Mouse (Mus musculus): ENCODE results near the gene Psmc6. TPM values are rescaled to one million over a fixed set of nuclear protein-coding genes. Genes with fewer than 3 reads are reported as not detected.

Gene Psmc6
- polyA plus RNA-seq (2015; fragmentation: Illumina TruSeq; extraction: RNeasy Lipid Tissue Mini Kit (QIAGEN cat#74804); ENCODE audit: insufficient read depth, low replicate concordance) = 154 TPM

GRCm38 (mm10) chr14:45329589-45330181 is at the start of gene Psmc6:
TSS of gene Psmc6 (plus strand) at chr14:45329788.

DNA sequence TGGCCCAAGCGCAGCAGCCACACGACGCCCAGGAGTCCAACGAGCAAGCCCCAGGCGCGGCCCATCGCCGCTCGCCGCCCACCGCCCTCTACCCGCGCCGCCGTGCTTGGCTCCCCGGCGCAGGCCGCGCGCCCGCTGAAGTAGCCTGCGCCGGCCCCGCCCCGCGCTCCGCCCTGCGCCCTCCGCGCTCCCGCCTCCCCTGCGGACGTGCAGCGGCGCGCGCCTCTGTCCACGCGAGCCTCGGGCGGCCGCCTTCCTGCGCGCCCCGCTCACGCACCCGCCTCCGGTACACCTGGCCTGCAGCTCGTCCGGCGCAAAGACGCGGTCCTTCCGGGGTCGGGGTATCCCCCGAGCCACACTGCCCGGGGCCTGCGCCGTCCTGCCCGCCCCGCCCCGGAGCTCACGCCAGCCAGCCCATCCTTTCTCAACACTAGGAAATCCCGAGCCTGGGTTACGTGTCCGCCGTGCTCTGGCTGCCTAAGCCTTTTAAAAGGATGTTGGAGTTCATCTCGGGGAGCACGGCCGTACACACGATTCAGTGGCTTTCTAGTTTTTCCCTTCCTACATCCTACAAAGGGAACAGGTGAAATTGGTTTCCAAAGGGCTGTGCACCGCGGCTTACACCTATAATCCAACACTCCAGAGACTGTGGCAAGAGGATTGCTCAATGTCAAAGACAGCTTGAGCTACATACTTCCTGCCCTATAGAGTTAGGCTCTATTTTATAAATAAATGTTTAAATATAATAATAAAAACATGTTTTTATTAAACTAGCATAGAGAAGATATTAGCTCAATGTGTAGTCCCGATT is 11.0 kb upstream of the Psmc6 start, which contains the start of gene Ero1l:
Gene Ero1l, minus strand, starts transcription at position 346 of the 811 bp plus-strand sequence.

DNA sequence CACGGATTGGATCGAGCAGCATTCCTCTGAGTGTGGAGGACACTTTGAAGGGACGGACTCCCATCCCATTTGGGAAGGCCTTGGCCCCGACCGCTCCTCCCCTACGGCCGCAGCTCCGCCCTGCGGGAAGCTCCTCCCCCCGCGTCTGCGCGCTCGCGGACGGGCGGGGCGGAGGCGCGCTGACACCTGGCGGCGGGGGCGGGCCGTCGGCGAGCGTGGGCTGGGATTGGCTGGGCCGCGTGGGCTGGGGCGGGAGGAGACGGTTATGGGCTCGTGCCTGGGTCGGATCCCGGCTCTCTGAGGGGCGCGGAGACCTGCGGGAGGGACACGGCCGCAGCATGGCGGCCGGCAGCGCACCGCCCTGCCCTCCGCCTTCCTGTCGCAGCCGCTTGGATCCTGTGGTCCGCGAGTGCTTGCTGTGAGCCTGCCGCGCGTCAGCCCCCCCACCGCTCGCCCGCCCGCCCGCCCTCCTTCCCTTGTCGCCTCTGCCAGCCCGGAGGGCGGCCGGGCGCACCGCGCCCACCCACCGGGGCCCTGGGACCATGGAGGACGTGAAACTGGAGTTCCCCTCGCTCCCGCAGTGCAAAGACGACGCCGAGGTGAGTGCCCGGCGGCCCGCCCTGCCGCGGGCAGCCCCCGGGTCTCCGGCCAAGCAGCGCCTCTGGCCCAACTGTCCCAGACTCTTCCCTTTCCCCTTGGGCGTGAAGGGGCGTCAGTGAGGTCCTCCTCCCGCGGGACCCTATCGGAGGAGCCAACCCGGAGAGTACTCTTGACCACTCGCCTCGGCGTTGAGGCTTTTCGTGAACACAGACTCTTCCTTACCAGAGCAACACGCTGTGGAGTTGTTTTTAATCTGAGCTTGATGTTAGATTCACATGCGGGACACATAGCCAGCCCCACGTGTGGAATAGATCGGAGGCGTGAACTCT is 21.6 kb downstream of the Psmc6 start, which contains the start of gene Styx:
Gene Styx, plus strand, starts transcription at position 163 of the 929 bp plus-strand sequence.

Other genes starting within 250 kb of the Psmc6 start
- 6.1 TPM for gene Gpr137c, start 110.1 kb upstream of the Psmc6 start, polyA plus RNA-seq (2015; fragmentation: Illumina TruSeq; extraction: RNeasy Lipid Tissue Mini Kit (QIAGEN cat#74804); ENCODE audit: insufficient read depth, low replicate concordance)
- gene Txndc16, start 109.5 kb upstream of the Psmc6 start, polyA plus RNA-seq (2015; fragmentation: Illumina TruSeq; extraction: RNeasy Lipid Tissue Mini Kit (QIAGEN cat#74804); ENCODE audit: insufficient read depth, low replicate concordance) = 75.2 TPM
- 33.4 TPM for gene Ero1l, start 11.0 kb upstream of the Psmc6 start, polyA plus RNA-seq (2015; fragmentation: Illumina TruSeq; extraction: RNeasy Lipid Tissue Mini Kit (QIAGEN cat#74804); ENCODE audit: insufficient read depth, low replicate concordance)
- gene Styx, start 21.3 kb downstream of the Psmc6 start, polyA plus RNA-seq (2015; fragmentation: Illumina TruSeq; extraction: RNeasy Lipid Tissue Mini Kit (QIAGEN cat#74804); ENCODE audit: insufficient read depth, low replicate concordance) = 47.3 TPM
- gene Gnpnat1, start 75.1 kb downstream of the Psmc6 start, polyA plus RNA-seq (2015; fragmentation: Illumina TruSeq; extraction: RNeasy Lipid Tissue Mini Kit (QIAGEN cat#74804); ENCODE audit: insufficient read depth, low replicate concordance) = 33.2 TPM
- gene Fermt2, start 200.3 kb downstream of the Psmc6 start, polyA plus RNA-seq (2015; fragmentation: Illumina TruSeq; extraction: RNeasy Lipid Tissue Mini Kit (QIAGEN cat#74804); ENCODE audit: insufficient read depth, low replicate concordance) = 44.9 TPM

Measured in spleen, adult 10 weeks (tissue).